Mouse (Mus musculus) lung, embryonic 15.5 days (tissue): ENCODE measurements around the gene Phldb3. TPM values are rescaled to one million over a fixed set of nuclear protein-coding genes. Genes with fewer than 3 reads are reported as not detected.
"Not testable (repeated sequence)": the region's sequence is repeated elsewhere in the genome, so short reads cannot be mapped to it uniquely, and the experiment has no call there.

Experiments
- ATAC-seq: fragments of 200-750 bp; cut with Nextera tagmentation; 2 replicates; pipeline ENCODE4 v1.8.0; 2017; ENCODE audit warnings: moderate number of reproducible peaks, borderline replicate concordance; ENCODE audit not compliant: low FRiP score, low TSS enrichment; ENCODE audit errors: extremely low read depth
- H3K27ac ChIP-seq: fragments of 300-500 bp; sonication (generic); 2 replicates; pipeline ENCODE4 v1.5.1; 2015; ENCODE audit warnings: moderate library complexity, mild to moderate bottlenecking, inconsistent platforms
- H3K27me3 ChIP-seq: fragments of 300-500 bp; sonication (generic); 2 replicates; pipeline ENCODE4 v1.6.1; 2015; ENCODE audit warnings: inconsistent platforms
- H3K36me3 ChIP-seq: fragments of 300-500 bp; sonication (generic); 2 replicates; pipeline ENCODE4 v1.6.1; 2015; ENCODE audit warnings: inconsistent platforms
- H3K4me1 ChIP-seq: fragments of 300-500 bp; sonication (generic); 2 replicates; pipeline ENCODE4 v1.6.1; 2015; ENCODE audit warnings: inconsistent platforms
- H3K4me2 ChIP-seq: fragments of 300-500 bp; sonication (generic); 2 replicates; pipeline ENCODE4 v1.6.1; 2015; ENCODE audit warnings: inconsistent platforms, mild to moderate bottlenecking, moderate library complexity
- H3K4me3 ChIP-seq: fragments of 300-500 bp; sonication (generic); 2 replicates; pipeline ENCODE4 v1.5.1; 2015; ENCODE audit warnings: mild to moderate bottlenecking, inconsistent platforms
- H3K9ac ChIP-seq: fragments of 300-500 bp; sonication (generic); 2 replicates; pipeline ENCODE4 v1.6.1; 2015; ENCODE audit warnings: inconsistent platforms
- H3K9me3 ChIP-seq: fragments of 300-500 bp; sonication (generic); 2 replicates; pipeline ENCODE4 v1.6.1; 2016; ENCODE audit warnings: inconsistent platforms
- WGBS: fragments of 180-500 bp; shearing (Covaris S2); methylation state at CpG from one replicate; pipeline ENCODE4 v1.1.7; 2015; 5-methylcytosine and 5-hydroxymethylcytosine counted together
- polyA plus RNA-seq: library from polyadenylated mRNA; unstranded; fragments of >200 nt; fragmentation: Nextera tagmentation; extraction: Ambion mirVana; gene quantifications from 2 replicates; pipeline ENCODE4 v1.2.1, GENCODE M21; 2015

Gene Phldb3
- polyA plus RNA-seq, 1 experiment from 2014 or later: 0.21 TPM

- WGBS: 73% methylated on average over 8 of the region's 8 CpGs
- H3K27me3 ChIP-seq: peaks cover 9% of the 10 kb centered on the region
- no peak overlapping the region for H3K27ac ChIP-seq
- H3K4me1 ChIP-seq: peaks cover under 1% of the 10 kb centered on the region
- H3K9me3 ChIP-seq: no peaks in the 10 kb centered on the region
- no peak overlapping the region for H3K4me3 ChIP-seq
- ATAC-seq: no peak
- no peak overlapping the region for H3K9ac ChIP-seq
- H3K4me2 ChIP-seq: no peak overlapping the region
- H3K36me3 ChIP-seq: no peaks in the 10 kb centered on the region
Observed at GRCm38 (mm10) chr7:24617763-24618162, 7.2 kb downstream of the Phldb3 start.

DNA sequence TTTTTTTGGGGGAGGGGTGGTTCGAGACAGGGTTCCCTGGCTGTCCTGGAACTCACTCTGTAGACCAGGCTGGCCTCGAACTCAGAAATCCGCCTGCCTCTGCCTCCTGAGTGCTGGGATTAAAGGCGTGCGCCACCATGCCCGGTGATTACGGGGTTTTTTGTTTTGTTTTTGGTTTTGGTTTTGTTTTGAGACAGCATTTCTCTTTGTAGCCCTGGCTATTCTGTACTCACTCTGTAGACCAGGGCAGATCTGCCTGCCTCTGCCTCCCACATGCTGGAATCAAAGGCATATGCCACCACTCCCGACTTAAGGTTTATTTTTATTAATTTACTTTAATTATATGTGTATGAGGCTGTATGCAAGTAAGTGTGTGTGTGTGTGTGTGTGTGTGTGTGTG is 7.8 kb downstream of the Phldb3 start:
- not testable (repeated sequence) for H3K4me3 ChIP-seq, H3K4me2 ChIP-seq, H3K4me1 ChIP-seq, H3K9me3 ChIP-seq, ATAC-seq, H3K9ac ChIP-seq, H3K36me3 ChIP-seq, H3K27ac ChIP-seq, H3K27me3 ChIP-seq
- 91% methylated on average over 8 of the region's 8 CpGs for WGBS

- 55% methylated on average over 13 of the region's 13 CpGs for WGBS
- no peak overlapping the region for H3K4me2 ChIP-seq
- no peak for ATAC-seq
Observed at GRCm38 (mm10) chr7:24619671-24620397, 9.3 kb downstream of the Phldb3 start.

GRCm38 (mm10) chr7:24621193-24621592 is 10.6 kb downstream of the Phldb3 start:
- Histone ChIP-seq H3K36me3 (no peaks in the 10 kb centered on the region), H3K4me2 (no peak overlapping the region), H3K27ac (no peak overlapping the region), H3K9me3 (no peaks in the 10 kb centered on the region), H3K4me3 (no peak overlapping the region), H3K9ac (no peak overlapping the region), H3K27me3 (no peaks in the 10 kb centered on the region), H3K4me1 (no peaks in the 10 kb centered on the region)
- 71% methylated on average over 3 of the region's 3 CpGs for WGBS
- ATAC-seq: no peak

More at GRCm38 (mm10) chr7:24619671-24620397, 9.3 kb downstream of the Phldb3 start:
- no peak overlapping the region for H3K27ac ChIP-seq
- no peak overlapping the region for H3K4me3 ChIP-seq
- no peaks in the 10 kb centered on the region for H3K9me3 ChIP-seq
- H3K9ac ChIP-seq: no peak overlapping the region
- no peaks in the 10 kb centered on the region for H3K36me3 ChIP-seq
- no peaks in the 10 kb centered on the region for H3K4me1 ChIP-seq
- no peaks in the 10 kb centered on the region for H3K27me3 ChIP-seq

DNA sequence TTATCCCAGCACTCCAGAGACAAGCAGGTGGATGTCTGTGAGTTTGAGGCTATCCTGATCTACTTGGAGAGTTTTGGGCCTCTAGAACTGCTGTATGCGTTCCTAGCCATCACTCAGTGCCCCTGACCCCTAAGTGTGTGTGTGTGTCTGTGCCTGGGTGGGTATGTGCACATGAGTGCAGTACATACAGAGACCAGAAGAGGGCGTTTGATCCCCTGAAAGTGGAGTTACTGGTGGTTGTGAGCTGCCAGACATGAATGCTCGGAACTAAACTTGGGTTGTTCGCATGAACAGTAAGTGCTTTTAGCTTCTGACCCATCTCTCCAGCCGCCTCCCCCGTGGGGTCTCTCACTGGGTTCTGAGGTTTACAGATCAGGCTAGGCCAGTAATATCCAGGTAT is 12.4 kb downstream of the Phldb3 start:
- Histone ChIP-seq H3K27ac (no peak overlapping the region), H3K4me2 (no peak overlapping the region), H3K36me3 (no peaks in the 10 kb centered on the region), H3K4me3 (no peak overlapping the region), H3K9ac (no peak overlapping the region), H3K9me3 (no peaks in the 10 kb centered on the region), H3K4me1 (no peaks in the 10 kb centered on the region), H3K27me3 (no peaks in the 10 kb centered on the region)
- ATAC-seq: no peak
- 80% methylated on average over 6 of the region's 6 CpGs for WGBS

DNA sequence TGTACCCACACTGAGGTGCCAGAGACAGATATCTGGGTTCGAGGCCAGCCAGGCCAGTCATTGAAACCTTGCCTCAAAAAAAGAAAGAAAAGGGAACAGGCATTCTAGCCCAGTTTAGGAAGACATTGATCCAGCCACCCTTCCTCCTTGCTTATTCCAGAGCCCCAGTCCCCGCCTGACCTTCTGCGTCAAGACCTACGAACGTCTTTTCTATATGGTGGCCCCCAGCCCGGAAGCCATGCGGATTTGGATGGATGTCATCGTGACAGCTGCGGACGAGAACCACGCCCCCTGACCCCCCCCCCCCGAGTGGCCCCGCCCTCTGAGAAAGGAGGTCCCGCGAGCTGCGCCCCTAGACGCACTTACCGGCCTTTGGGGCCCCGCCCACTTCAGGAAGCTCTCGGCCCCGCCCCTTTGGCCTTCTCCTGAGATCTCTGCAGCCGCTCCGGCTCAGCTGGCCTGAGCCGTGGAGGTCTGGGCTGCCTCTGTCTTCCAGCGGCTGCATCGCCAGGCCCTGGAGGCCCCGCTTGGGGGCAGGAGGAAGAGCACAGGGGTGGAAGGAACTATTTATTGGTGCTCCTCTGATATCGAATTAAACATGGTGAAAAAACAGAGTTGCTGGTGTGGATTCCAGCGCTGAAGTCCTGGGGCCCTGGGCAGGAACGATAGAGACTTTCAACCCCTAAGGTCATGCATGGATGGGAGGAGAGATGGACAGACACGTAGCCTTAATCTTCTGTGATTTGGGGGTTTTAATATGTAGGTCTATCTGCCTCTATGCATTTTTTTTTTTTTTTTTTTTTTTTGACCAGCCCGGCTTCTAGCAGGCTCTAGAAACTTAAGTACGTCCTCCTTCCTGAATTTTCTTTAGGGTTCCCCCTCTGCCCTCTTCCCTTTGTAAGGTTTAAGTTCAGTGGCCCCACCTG is 18.4 kb downstream of the Phldb3 start:
- 6% methylated on average over 33 of the region's 33 CpGs for WGBS
- peak overlapping the region; percentile 50 for H3K9ac ChIP-seq
- peak overlapping the region; percentile 33 for H3K4me3 ChIP-seq
- no peaks in the 10 kb centered on the region for H3K27me3 ChIP-seq
- peak overlapping the region; percentile 53 for H3K27ac ChIP-seq
- no peaks in the 10 kb centered on the region for H3K36me3 ChIP-seq
- H3K9me3 ChIP-seq: no peaks in the 10 kb centered on the region
- peak; percentile 92 for ATAC-seq
- peaks cover 7% of the 10 kb centered on the region; the same call in 1 of the 2 replicates for H3K4me1 ChIP-seq
- peak overlapping the region; percentile 63 for H3K4me2 ChIP-seq

DNA sequence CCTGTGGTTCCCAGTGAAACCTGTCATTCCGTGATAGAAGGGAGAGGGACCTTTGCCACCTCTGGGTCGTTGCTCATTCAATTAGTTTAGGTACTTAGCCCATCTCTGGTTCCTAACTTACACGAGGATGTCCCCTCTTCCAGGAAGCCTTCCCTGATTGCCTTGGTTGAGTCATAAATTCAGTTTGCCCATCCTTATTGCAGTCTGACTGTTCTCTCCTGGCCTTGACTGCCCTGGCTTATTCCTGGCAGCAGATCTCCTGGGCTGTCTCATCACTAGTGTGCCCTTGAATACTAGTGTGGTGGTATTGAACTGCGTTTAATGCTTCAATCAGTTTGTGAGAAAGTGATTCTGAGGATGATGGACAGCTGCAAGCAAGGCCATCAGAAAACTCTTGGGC is 19.1 kb downstream of the Phldb3 start:
- 70% methylated on average over 4 of the region's 4 CpGs for WGBS
- no peaks in the 10 kb centered on the region for H3K9me3 ChIP-seq
- no peak overlapping the region for H3K9ac ChIP-seq
- H3K4me3 ChIP-seq: no peak overlapping the region
- peaks cover 7% of the 10 kb centered on the region; the same call in 1 of the 2 replicates for H3K4me1 ChIP-seq
- no peak for ATAC-seq
- no peak overlapping the region for H3K27ac ChIP-seq
- no peaks in the 10 kb centered on the region for H3K27me3 ChIP-seq
- peak overlapping the region; percentile 63; the same call in 1 of the 2 replicates for H3K4me2 ChIP-seq
- no peaks in the 10 kb centered on the region for H3K36me3 ChIP-seq

DNA sequence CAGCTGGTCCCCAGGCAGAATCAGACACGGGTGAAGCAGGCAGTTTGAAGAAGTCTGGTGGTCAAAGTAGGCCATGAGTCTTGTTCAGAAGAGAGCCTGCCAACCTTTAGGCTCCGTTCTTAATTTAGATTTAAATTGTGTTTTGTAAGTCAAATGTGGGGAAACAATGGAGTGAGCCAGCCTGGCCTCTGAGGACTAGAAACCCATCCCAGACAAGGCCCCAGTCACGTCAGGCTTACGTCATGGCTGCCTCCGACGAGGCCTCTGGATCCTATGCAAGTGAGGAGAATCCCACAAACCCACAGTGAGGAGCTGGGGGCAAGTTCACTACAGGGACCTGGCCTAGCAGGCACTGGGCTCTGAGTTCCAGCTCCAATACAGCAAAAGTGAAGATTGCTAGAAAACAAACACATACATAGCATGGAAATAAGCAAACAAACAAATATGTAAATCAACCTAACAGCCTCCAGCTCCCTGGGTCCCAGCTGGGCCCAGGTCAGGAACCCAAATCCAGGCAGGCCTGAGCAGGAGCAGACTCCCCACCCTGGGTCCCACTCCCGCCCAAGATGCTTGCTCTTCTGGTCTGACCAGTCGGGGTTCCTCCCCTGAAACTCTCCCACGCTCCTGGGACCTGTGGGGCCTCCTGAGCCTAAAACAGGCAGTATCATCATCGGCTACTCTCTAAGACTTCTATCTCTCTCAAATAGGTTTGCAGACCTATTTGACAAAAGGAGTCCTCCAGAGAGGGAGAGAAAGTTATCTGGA is 19.7 kb downstream of the Phldb3 start:
- ATAC-seq: no peak
- H3K9me3 ChIP-seq: no peaks in the 10 kb centered on the region
- no peaks in the 10 kb centered on the region for H3K27me3 ChIP-seq
- H3K4me1 ChIP-seq: peaks cover 7% of the 10 kb centered on the region; the same call in 1 of the 2 replicates
- H3K4me2 ChIP-seq: no peak overlapping the region
- no peak overlapping the region for H3K27ac ChIP-seq
- 74% methylated on average over 10 of the region's 10 CpGs for WGBS
- H3K36me3 ChIP-seq: no peaks in the 10 kb centered on the region
- no peak overlapping the region for H3K4me3 ChIP-seq
- no peak overlapping the region for H3K9ac ChIP-seq

GRCm38 (mm10) chr7:24636264-24636663 is 25.7 kb downstream of the Phldb3 start, which contains the start of gene Lypd3:
Gene Lypd3, plus strand, starts transcription at chr7:24636550.
- peaks cover 52% of the 10 kb centered on the region for H3K27me3 ChIP-seq
- no peaks in the 10 kb centered on the region for H3K9me3 ChIP-seq
- ATAC-seq: no peak
- no peak within 1 kb of the TSS for H3K4me3 ChIP-seq
- H3K4me2 ChIP-seq: peak within 1 kb of the TSS; percentile 78; the same call in 1 of the 2 replicates
- no peak within 1 kb of the TSS for H3K27ac ChIP-seq
- peaks cover 12% of the 10 kb centered on the region for H3K4me1 ChIP-seq
- H3K9ac ChIP-seq: no peak within 1 kb of the TSS
- WGBS: 19% methylated on average over 15 of the region's 15 CpGs
- no peaks in the 10 kb centered on the region for H3K36me3 ChIP-seq

GRCm38 (mm10) chr7:24637046-24637445 is 26.5 kb downstream of the Phldb3 start:
- Histone ChIP-seq H3K9me3 (no peaks in the 10 kb centered on the region), H3K36me3 (no peaks in the 10 kb centered on the region), H3K9ac (no peak overlapping the region), H3K4me3 (no peak overlapping the region), H3K27me3 (peaks cover 57% of the 10 kb centered on the region), H3K4me2 (peak overlapping the region; percentile 78; the same call in 1 of the 2 replicates), H3K4me1 (peaks cover 12% of the 10 kb centered on the region), H3K27ac (no peak overlapping the region)
- no peak for ATAC-seq
- 3% methylated on average over 18 of the region's 18 CpGs for WGBS

DNA sequence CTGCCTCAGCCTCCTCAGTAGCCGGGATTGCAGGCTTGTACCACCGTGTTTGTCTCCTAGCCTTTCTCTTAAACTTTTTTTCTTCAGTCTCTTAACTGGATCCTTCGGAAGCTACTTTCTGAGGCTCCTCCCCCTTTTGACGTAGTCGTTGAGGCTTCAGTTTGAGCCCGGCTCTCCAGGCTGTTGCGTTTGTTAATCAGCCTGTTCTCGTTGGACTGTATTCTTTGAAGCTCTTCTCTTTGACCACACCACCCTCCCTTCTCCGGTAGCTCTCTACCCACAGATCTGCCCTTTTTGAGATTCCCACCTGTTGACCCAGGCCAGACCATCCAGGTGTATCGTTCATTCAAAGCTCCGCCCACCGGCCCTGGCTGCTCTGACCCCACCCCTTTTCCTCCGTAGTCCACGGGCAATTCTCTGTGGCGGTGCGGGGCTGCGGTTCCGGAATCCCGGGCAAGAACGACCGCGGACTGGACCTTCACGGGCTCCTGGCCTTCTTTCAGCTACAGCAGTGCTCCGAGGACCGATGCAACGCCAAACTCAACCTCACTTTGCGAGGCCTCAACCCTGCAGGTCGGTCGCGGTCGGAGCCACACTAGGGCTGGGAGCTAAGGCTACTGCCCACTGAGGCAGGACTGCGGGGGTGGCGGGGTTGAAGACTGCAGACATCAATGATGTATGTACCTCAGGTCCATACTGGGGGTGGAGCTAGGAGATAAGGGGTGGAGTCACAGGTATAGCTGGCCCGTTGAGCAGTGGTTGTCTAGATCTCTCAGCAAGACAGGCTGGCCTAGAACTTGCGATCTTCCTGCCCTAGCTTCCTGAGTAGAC is 27.7 kb downstream of the Phldb3 start:
- H3K4me3 ChIP-seq: peak overlapping the region; percentile 40
- peak; percentile 43; the same call in 1 of the 2 replicates for ATAC-seq
- H3K27ac ChIP-seq: no peak overlapping the region
- peak overlapping the region; percentile 78 for H3K4me2 ChIP-seq
- no peaks in the 10 kb centered on the region for H3K36me3 ChIP-seq
- H3K9ac ChIP-seq: no peak overlapping the region; the same call in 1 of the 2 replicates
- H3K27me3 ChIP-seq: peaks cover 57% of the 10 kb centered on the region
- H3K9me3 ChIP-seq: no peaks in the 10 kb centered on the region
- 3% methylated on average over 35 of the region's 35 CpGs for WGBS
- peaks cover 12% of the 10 kb centered on the region for H3K4me1 ChIP-seq
